Mouse (Mus musculus) MEL (cell line): ENCODE measurements around the gene Rab7b. TPM values are rescaled to one million over a fixed set of nuclear protein-coding genes. Genes with fewer than 3 reads are reported as not detected.

Source experiments
- DNase-seq: peaks from one replicate; pipeline ENCODE4 v3.0.0; 2011; ENCODE audit warnings: low read depth, low spot score
- H3K27ac ChIP-seq: 2 replicates; pipeline ENCODE4 v1.5.1; 2012; ENCODE audit warnings: low read depth, mild to moderate bottlenecking, control low read depth, low read length, moderate library complexity; ENCODE audit not compliant: control insufficient read depth
- H3K27me3 ChIP-seq, 2 experiments: fragments of 150-350 bp in 1 of 2; sonication (generic) in 1 of 2; 2 replicates each; pipeline ENCODE4 v1.6.1; 2012; ENCODE audit warnings: low read length in 2 of 2, mild to moderate bottlenecking in 2 of 2, improper control_type of control experiment in 1 of 2, moderate library complexity in 1 of 2; ENCODE audit not compliant: insufficient read depth in 2 of 2, control insufficient read depth in 1 of 2
- H3K36me3 ChIP-seq, 2 experiments: 2 replicates each; pipeline ENCODE4 v1.6.1; 2012 to 2014; ENCODE audit warnings: low read length in 2 of 2, improper control_type of control experiment in 1 of 2, inconsistent platforms in 1 of 2, mild to moderate bottlenecking in 1 of 2; ENCODE audit not compliant: insufficient read depth in 2 of 2, control insufficient read depth in 1 of 2
- H3K4me1 ChIP-seq, 2 experiments: fragments of 150-350 bp in 1 of 2; sonication (generic) in 1 of 2; 2 replicates each; pipeline ENCODE4 v1.6.1; 2012; ENCODE audit warnings: low read length in 2 of 2, improper control_type of control experiment in 1 of 2, mild to moderate bottlenecking in 1 of 2; ENCODE audit not compliant: insufficient read depth in 2 of 2, control insufficient read depth in 1 of 2
- H3K4me3 ChIP-seq, 2 experiments: fragments of 150-350 bp in 1 of 2; sonication (generic) in 1 of 2; 2 replicates each; pipeline ENCODE4 v1.5.1; 2012; ENCODE audit warnings: low read depth in 2 of 2, low read length in 2 of 2, mild to moderate bottlenecking in 2 of 2, moderate library complexity in 2 of 2, control low read depth in 1 of 2, improper control_type of control experiment in 1 of 2; ENCODE audit not compliant: control insufficient read depth in 1 of 2, insufficient read depth in 1 of 2
- H3K79me2 ChIP-seq: 2 replicates; pipeline ENCODE4 v1.6.1; 2012; ENCODE audit warnings: mild to moderate bottlenecking, low read length, moderate library complexity; ENCODE audit not compliant: control insufficient read depth, poor library complexity, insufficient read depth
- H3K9ac ChIP-seq: 2 replicates; pipeline ENCODE4 v1.6.1; 2012; ENCODE audit warnings: low read depth, mild to moderate bottlenecking, control low read depth, low read length, moderate library complexity; ENCODE audit not compliant: control insufficient read depth, poor library complexity, severe bottlenecking
- H3K9me3 ChIP-seq: fragments of 150-350 bp; sonication (generic); replicated peaks from 2 replicates; pipeline ENCODE4 v1.6.1; 2012; ENCODE audit warnings: mild to moderate bottlenecking, low read length, improper control_type of control experiment, moderate library complexity; ENCODE audit not compliant: insufficient read depth
- BHLHE40 ChIP-seq: IDR thresholded peaks from 2 replicates; pipeline ENCODE4 v1.6.1; 2012; ENCODE audit warnings: low read depth, mild to moderate bottlenecking, inconsistent platforms, low read length, improper control_type of control experiment, borderline replicate concordance
- CTCF ChIP-seq, 3 experiments: IDR thresholded peaks in 2 of 3; conservative IDR thresholded peaks in 1 of 3; 2 replicates each; pipeline ENCODE4 v1.5.1; 2011 to 2012; ENCODE audit warnings: low read length in 3 of 3, low read depth in 2 of 3, mild to moderate bottlenecking in 2 of 3, improper control_type of control experiment in 1 of 3, inconsistent platforms in 1 of 3, mixed read lengths in 1 of 3, moderate library complexity in 1 of 3; ENCODE audit not compliant: control insufficient read depth in 1 of 3, insufficient read depth in 1 of 3, poor library complexity in 1 of 3, severe bottlenecking in 1 of 3
- E2F4 ChIP-seq: IDR thresholded peaks from 2 replicates; pipeline ENCODE4 v1.6.1; 2011; ENCODE audit warnings: low read depth, low read length, improper control_type of control experiment, borderline replicate concordance
- ELF1 ChIP-seq: IDR thresholded peaks from 2 replicates; pipeline ENCODE4 v1.6.1; 2014; ENCODE audit warnings: low read depth, mild to moderate bottlenecking, inconsistent platforms, low read length, improper control_type of control experiment, moderate library complexity
- GABPA ChIP-seq: IDR thresholded peaks from 2 replicates; pipeline ENCODE4 v1.6.1; 2012; ENCODE audit warnings: low read depth, mild to moderate bottlenecking, inconsistent platforms, low read length, improper control_type of control experiment, moderate library complexity
- GATA1 ChIP-seq: IDR thresholded peaks from 2 replicates; pipeline ENCODE4 v1.6.1; 2011; ENCODE audit warnings: low read depth, low read length, improper control_type of control experiment
- MEF2A ChIP-seq: IDR thresholded peaks from 2 replicates; pipeline ENCODE4 v1.6.1; 2014; ENCODE audit warnings: low read depth, mild to moderate bottlenecking, inconsistent platforms, low read length, improper control_type of control experiment; ENCODE audit not compliant: poor library complexity, insufficient replicate concordance, severe bottlenecking; ENCODE audit errors: extremely low read depth
- MYC ChIP-seq: IDR thresholded peaks from 2 replicates; pipeline ENCODE4 v1.6.1; 2011; ENCODE audit warnings: low read depth, mild to moderate bottlenecking, low read length, improper control_type of control experiment, moderate library complexity
- POLR2A ChIP-seq, 2 experiments: IDR thresholded peaks; 2 replicates each; pipeline ENCODE4 v1.6.1; 2011 to 2012; ENCODE audit warnings: low read length in 2 of 2, mild to moderate bottlenecking in 2 of 2, control low read depth in 1 of 2, improper control_type of control experiment in 1 of 2, low read depth in 1 of 2, moderate library complexity in 1 of 2; ENCODE audit not compliant: control insufficient read depth in 1 of 2, insufficient read depth in 1 of 2, poor library complexity in 1 of 2
- POLR2AphosphoS5 ChIP-seq: IDR thresholded peaks from 2 replicates; pipeline ENCODE4 v1.6.1; 2012; ENCODE audit warnings: low read depth, borderline replicate concordance, mild to moderate bottlenecking, inconsistent platforms, low read length, moderate library complexity, mixed read lengths
- RAD21 ChIP-seq: IDR thresholded peaks from 2 replicates; pipeline ENCODE4 v1.6.1; 2011; ENCODE audit warnings: mild to moderate bottlenecking, low read depth, low read length, improper control_type of control experiment
- RCOR1 ChIP-seq: IDR thresholded peaks from 2 replicates; pipeline ENCODE4 v1.6.1; 2012; ENCODE audit warnings: low read depth, mild to moderate bottlenecking, inconsistent platforms, low read length, improper control_type of control experiment
- SMC3 ChIP-seq: IDR thresholded peaks from 2 replicates; pipeline ENCODE4 v1.6.1; 2011; ENCODE audit warnings: low read depth, low read length, improper control_type of control experiment
- TBP ChIP-seq: IDR thresholded peaks from 2 replicates; pipeline ENCODE4 v1.8.0; 2011; ENCODE audit warnings: low read depth, low read length, improper control_type of control experiment
- UBTF ChIP-seq: IDR thresholded peaks from 2 replicates; pipeline ENCODE4 v1.6.1; 2012; ENCODE audit warnings: low read depth, mild to moderate bottlenecking, inconsistent platforms, low read length, improper control_type of control experiment, moderate library complexity, borderline replicate concordance; ENCODE audit not compliant: insufficient read depth
- ZC3H11A ChIP-seq: IDR thresholded peaks from 2 replicates; pipeline ENCODE4 v1.6.1; 2012; ENCODE audit warnings: low read depth, mild to moderate bottlenecking, inconsistent platforms, low read length, improper control_type of control experiment
- ZMIZ1 ChIP-seq: IDR thresholded peaks from 2 replicates; pipeline ENCODE4 v1.6.1; 2012; ENCODE audit warnings: low read depth, mild to moderate bottlenecking, inconsistent platforms, low read length, improper control_type of control experiment, moderate library complexity
- polyA plus RNA-seq, 2 experiments: library from polyadenylated mRNA; stranded (reverse) in 1 of 2; unstranded in 1 of 2; fragments of >175 nt in 1 of 2; fragments of >200 nt in 1 of 2; gene quantifications; 2 replicates each; pipeline versions ENCODE4 v1.2.1 to v1.2.4; 2012; ENCODE audit warnings: low replicate concordance in 2 of 2, low read depth in 1 of 2; ENCODE audit not compliant: insufficient read length in 2 of 2, insufficient read depth in 1 of 2, missing spikeins in 1 of 2
- total RNA-seq: library from RNA; depleted of rRNA; stranded (reverse); fragments of 300-350 nt; gene quantifications from 2 replicates; pipeline ENCODE4 v1.2.3, GENCODE M21; 2012

The Rab7b gene
- total and polyA plus RNA-seq, 3 experiments, result 0.21 to 0.23 TPM; not detected in 1

DNA sequence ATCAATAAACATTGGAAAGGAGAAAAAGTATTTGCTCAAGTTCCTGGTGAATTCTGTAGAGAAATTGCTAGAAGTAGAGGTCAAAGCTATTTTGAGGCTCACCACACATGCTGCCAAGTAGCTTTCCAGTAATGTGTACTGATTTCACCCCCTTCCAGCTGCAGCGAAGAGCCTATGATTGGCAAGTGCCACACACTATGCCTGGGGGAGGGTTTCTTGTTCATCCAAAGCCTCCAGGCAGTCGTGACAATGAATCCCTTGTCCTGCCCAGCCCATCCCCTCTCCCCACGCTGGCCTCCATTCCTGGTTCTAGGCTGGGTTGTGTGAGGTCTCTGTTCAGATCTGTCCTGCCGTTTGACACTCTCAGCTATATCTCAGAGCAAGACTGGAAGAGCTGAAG is 7.8 kb downstream of the Rab7b start:
- Histone ChIP-seq H3K4me1 (peaks cover 0 to 11% of the 10 kb centered on the region in 2 experiments; a peak in 2 of 4 replicates), H3K9ac (no peak overlapping the region), H3K79me2 (no peaks in the 10 kb centered on the region), H3K27ac (no peak overlapping the region), H3K9me3 (no peaks in the 10 kb centered on the region), H3K27me3 (peaks cover 0 to 6% of the 10 kb centered on the region in 2 experiments; a peak in 3 of 4 replicates), H3K4me3 (no peak overlapping the region), H3K36me3 (peaks cover 0 to 8% of the 10 kb centered on the region in 2 experiments; a peak in 2 of 4 replicates)
- DNase-seq, result no peak
- no peak for TF ChIP-seq GATA1
- no peak for TF ChIP-seq RAD21
- no peak for TF ChIP-seq GABPA
- no peak for TF ChIP-seq ZMIZ1
- no peak for TF ChIP-seq TBP
- TF ChIP-seq CTCF (IDR thresholded peaks at IDR 0.05 in 2 of 3, conservative IDR thresholded peaks at IDR 0.05 in 1 of 3; ENCODE audit: control insufficient read depth in 1 of 3, insufficient read depth in 1 of 3, low read depth in 2 of 3, low read length in 3 of 3, poor library complexity in 1 of 3, severe bottlenecking in 1 of 3), result no peak
- TF ChIP-seq E2F4, result no peak
- TF ChIP-seq ELF1, result no peak
- no peak for TF ChIP-seq UBTF
- TF ChIP-seq MYC, result no peak
- TF ChIP-seq BHLHE40, result no peak
- no peak for TF ChIP-seq POLR2A (IDR thresholded peaks at IDR 0.05; ENCODE audit: control insufficient read depth in 1 of 2, insufficient read depth in 1 of 2, low read depth in 1 of 2, low read length in 2 of 2, poor library complexity in 1 of 2)
- no peak for TF ChIP-seq MEF2A
- no peak for TF ChIP-seq ZC3H11A
- TF ChIP-seq POLR2AphosphoS5, result no peak
- TF ChIP-seq RCOR1, result no peak

DNA sequence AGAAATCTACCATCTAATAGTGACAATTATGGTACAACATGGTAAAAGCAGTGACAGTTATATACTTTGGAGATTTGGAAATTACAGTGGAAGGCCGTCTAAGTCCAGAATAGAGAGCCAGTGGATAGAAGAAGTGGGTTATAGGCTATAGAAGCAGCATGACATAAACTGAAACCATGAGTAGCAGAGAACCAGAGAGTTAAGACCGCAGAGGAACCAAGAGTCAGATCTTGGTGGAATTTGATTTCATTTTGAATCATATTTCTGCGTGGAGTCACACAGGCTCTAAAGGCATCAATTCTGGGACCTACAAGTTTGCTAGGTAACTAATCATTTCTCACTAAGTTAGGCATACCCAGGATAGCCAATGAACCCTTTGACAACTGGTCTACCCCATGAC is 10.3 kb downstream of the Rab7b start:
- Histone ChIP-seq H3K27me3 (peaks cover 0 to 6% of the 10 kb centered on the region in 2 experiments; a peak in 3 of 4 replicates), H3K27ac (no peak overlapping the region), H3K4me1 (peaks cover 4 to 19% of the 10 kb centered on the region in 2 experiments; a peak in 2 of 4 replicates), H3K9ac (no peak overlapping the region), H3K9me3 (no peaks in the 10 kb centered on the region), H3K79me2 (no peaks in the 10 kb centered on the region), H3K4me3 (no peak overlapping the region), H3K36me3 (peaks cover 0 to 8% of the 10 kb centered on the region in 2 experiments; a peak in 2 of 4 replicates)
- DNase-seq, result no peak
- TF ChIP-seq TBP, result no peak
- no peak for TF ChIP-seq UBTF
- TF ChIP-seq SMC3, result no peak
- TF ChIP-seq GABPA, result no peak
- no peak for TF ChIP-seq GATA1
